Mouse (Mus musculus) MEL (cell line): ENCODE measurements around the gene Fam210b. TPM values are rescaled to one million over a fixed set of nuclear protein-coding genes. Genes with fewer than 3 reads are reported as not detected.

ENCODE experiments used
- DNase-seq: peaks from one replicate; pipeline ENCODE4 v3.0.0; 2011; ENCODE audit warnings: low read depth, low spot score
- H3K27ac ChIP-seq: 2 replicates; pipeline ENCODE4 v1.5.1; 2012; ENCODE audit warnings: low read depth, mild to moderate bottlenecking, control low read depth, low read length, moderate library complexity; ENCODE audit not compliant: control insufficient read depth
- H3K27me3 ChIP-seq, 2 experiments: fragments of 150-350 bp in 1 of 2; sonication (generic) in 1 of 2; 2 replicates each; pipeline ENCODE4 v1.6.1; 2012; ENCODE audit warnings: low read length in 2 of 2, mild to moderate bottlenecking in 2 of 2, improper control_type of control experiment in 1 of 2, moderate library complexity in 1 of 2; ENCODE audit not compliant: insufficient read depth in 2 of 2, control insufficient read depth in 1 of 2
- H3K36me3 ChIP-seq, 2 experiments: 2 replicates each; pipeline ENCODE4 v1.6.1; 2012 to 2014; ENCODE audit warnings: low read length in 2 of 2, improper control_type of control experiment in 1 of 2, inconsistent platforms in 1 of 2, mild to moderate bottlenecking in 1 of 2; ENCODE audit not compliant: insufficient read depth in 2 of 2, control insufficient read depth in 1 of 2
- H3K4me1 ChIP-seq, 2 experiments: fragments of 150-350 bp in 1 of 2; sonication (generic) in 1 of 2; 2 replicates each; pipeline ENCODE4 v1.6.1; 2012; ENCODE audit warnings: low read length in 2 of 2, improper control_type of control experiment in 1 of 2, mild to moderate bottlenecking in 1 of 2; ENCODE audit not compliant: insufficient read depth in 2 of 2, control insufficient read depth in 1 of 2
- H3K4me3 ChIP-seq, 2 experiments: fragments of 150-350 bp in 1 of 2; sonication (generic) in 1 of 2; 2 replicates each; pipeline ENCODE4 v1.5.1; 2012; ENCODE audit warnings: low read depth in 2 of 2, low read length in 2 of 2, mild to moderate bottlenecking in 2 of 2, moderate library complexity in 2 of 2, control low read depth in 1 of 2, improper control_type of control experiment in 1 of 2; ENCODE audit not compliant: control insufficient read depth in 1 of 2, insufficient read depth in 1 of 2
- H3K79me2 ChIP-seq: 2 replicates; pipeline ENCODE4 v1.6.1; 2012; ENCODE audit warnings: mild to moderate bottlenecking, low read length, moderate library complexity; ENCODE audit not compliant: control insufficient read depth, poor library complexity, insufficient read depth
- H3K9ac ChIP-seq: 2 replicates; pipeline ENCODE4 v1.6.1; 2012; ENCODE audit warnings: low read depth, mild to moderate bottlenecking, control low read depth, low read length, moderate library complexity; ENCODE audit not compliant: control insufficient read depth, poor library complexity, severe bottlenecking
- H3K9me3 ChIP-seq: fragments of 150-350 bp; sonication (generic); replicated peaks from 2 replicates; pipeline ENCODE4 v1.6.1; 2012; ENCODE audit warnings: mild to moderate bottlenecking, low read length, improper control_type of control experiment, moderate library complexity; ENCODE audit not compliant: insufficient read depth
- BHLHE40 ChIP-seq: IDR thresholded peaks from 2 replicates; pipeline ENCODE4 v1.6.1; 2012; ENCODE audit warnings: low read depth, mild to moderate bottlenecking, inconsistent platforms, low read length, improper control_type of control experiment, borderline replicate concordance
- CHD2 ChIP-seq: IDR thresholded peaks from 2 replicates; pipeline ENCODE4 v1.6.1; 2011; ENCODE audit warnings: low read length, improper control_type of control experiment
- CTCF ChIP-seq, 3 experiments: IDR thresholded peaks in 2 of 3; conservative IDR thresholded peaks in 1 of 3; 2 replicates each; pipeline ENCODE4 v1.5.1; 2011 to 2012; ENCODE audit warnings: low read length in 3 of 3, low read depth in 2 of 3, mild to moderate bottlenecking in 2 of 3, improper control_type of control experiment in 1 of 3, inconsistent platforms in 1 of 3, mixed read lengths in 1 of 3, moderate library complexity in 1 of 3; ENCODE audit not compliant: control insufficient read depth in 1 of 3, insufficient read depth in 1 of 3, poor library complexity in 1 of 3, severe bottlenecking in 1 of 3
- MAFK ChIP-seq: IDR thresholded peaks from 2 replicates; pipeline ENCODE4 v1.6.1; 2011; ENCODE audit warnings: low read depth, mild to moderate bottlenecking, low read length, improper control_type of control experiment, borderline replicate concordance
- MAX ChIP-seq: IDR thresholded peaks from 2 replicates; pipeline ENCODE4 v1.6.1; 2011; ENCODE audit warnings: low read length, improper control_type of control experiment
- MEF2A ChIP-seq: IDR thresholded peaks from 2 replicates; pipeline ENCODE4 v1.6.1; 2014; ENCODE audit warnings: low read depth, mild to moderate bottlenecking, inconsistent platforms, low read length, improper control_type of control experiment; ENCODE audit not compliant: poor library complexity, insufficient replicate concordance, severe bottlenecking; ENCODE audit errors: extremely low read depth
- MXI1 ChIP-seq: IDR thresholded peaks from 2 replicates; pipeline ENCODE4 v1.6.1; 2011; ENCODE audit warnings: mild to moderate bottlenecking, low read depth, low read length, improper control_type of control experiment
- MYB ChIP-seq: IDR thresholded peaks from 2 replicates; pipeline ENCODE4 v1.6.1; 2011; ENCODE audit warnings: mild to moderate bottlenecking, low read depth, low read length, improper control_type of control experiment
- MYC ChIP-seq: IDR thresholded peaks from 2 replicates; pipeline ENCODE4 v1.6.1; 2011; ENCODE audit warnings: low read depth, mild to moderate bottlenecking, low read length, improper control_type of control experiment, moderate library complexity
- NRF1 ChIP-seq: IDR thresholded peaks from 2 replicates; pipeline ENCODE4 v1.6.1; 2014; ENCODE audit warnings: low read depth, mild to moderate bottlenecking, inconsistent platforms, low read length, improper control_type of control experiment, moderate library complexity; ENCODE audit not compliant: poor library complexity, insufficient read depth, severe bottlenecking
- POLR2A ChIP-seq, 2 experiments: IDR thresholded peaks; 2 replicates each; pipeline ENCODE4 v1.6.1; 2011 to 2012; ENCODE audit warnings: low read length in 2 of 2, mild to moderate bottlenecking in 2 of 2, control low read depth in 1 of 2, improper control_type of control experiment in 1 of 2, low read depth in 1 of 2, moderate library complexity in 1 of 2; ENCODE audit not compliant: control insufficient read depth in 1 of 2, insufficient read depth in 1 of 2, poor library complexity in 1 of 2
- RCOR1 ChIP-seq: IDR thresholded peaks from 2 replicates; pipeline ENCODE4 v1.6.1; 2012; ENCODE audit warnings: low read depth, mild to moderate bottlenecking, inconsistent platforms, low read length, improper control_type of control experiment
- SMC3 ChIP-seq: IDR thresholded peaks from 2 replicates; pipeline ENCODE4 v1.6.1; 2011; ENCODE audit warnings: low read depth, low read length, improper control_type of control experiment
- TAL1 ChIP-seq: IDR thresholded peaks from 2 replicates; pipeline ENCODE4 v1.6.1; 2012; ENCODE audit warnings: mild to moderate bottlenecking, inconsistent platforms, low read length, moderate library complexity, mixed read lengths
- TCF12 ChIP-seq: IDR thresholded peaks from 2 replicates; pipeline ENCODE4 v1.6.1; 2014; ENCODE audit warnings: low read depth, mild to moderate bottlenecking, inconsistent platforms, low read length, improper control_type of control experiment, moderate library complexity
- UBTF ChIP-seq: IDR thresholded peaks from 2 replicates; pipeline ENCODE4 v1.6.1; 2012; ENCODE audit warnings: low read depth, mild to moderate bottlenecking, inconsistent platforms, low read length, improper control_type of control experiment, moderate library complexity, borderline replicate concordance; ENCODE audit not compliant: insufficient read depth
- USF1 ChIP-seq: IDR thresholded peaks from 2 replicates; pipeline ENCODE4 v1.6.1; 2014; ENCODE audit warnings: low read depth, mild to moderate bottlenecking, inconsistent platforms, low read length, improper control_type of control experiment, moderate library complexity
- USF2 ChIP-seq, 2 experiments: IDR thresholded peaks; 2 replicates each; pipeline ENCODE4 v1.6.1; 2011 to 2012; ENCODE audit warnings: improper control_type of control experiment in 2 of 2, low read length in 2 of 2, borderline replicate concordance in 1 of 2, inconsistent platforms in 1 of 2, low read depth in 1 of 2, mild to moderate bottlenecking in 1 of 2; ENCODE audit not compliant: insufficient read depth in 1 of 2
- ZNF384 ChIP-seq: IDR thresholded peaks from 2 replicates; pipeline ENCODE4 v1.6.1; 2012; ENCODE audit warnings: low read depth, mild to moderate bottlenecking, inconsistent platforms, low read length, improper control_type of control experiment
- polyA plus RNA-seq, 2 experiments: library from polyadenylated mRNA; stranded (reverse) in 1 of 2; unstranded in 1 of 2; fragments of >175 nt in 1 of 2; fragments of >200 nt in 1 of 2; gene quantifications; 2 replicates each; pipeline versions ENCODE4 v1.2.1 to v1.2.4; 2012; ENCODE audit warnings: low replicate concordance in 2 of 2, low read depth in 1 of 2; ENCODE audit not compliant: insufficient read length in 2 of 2, insufficient read depth in 1 of 2, missing spikeins in 1 of 2
- total RNA-seq: library from RNA; depleted of rRNA; stranded (reverse); fragments of 300-350 nt; gene quantifications from 2 replicates; pipeline ENCODE4 v1.2.3, GENCODE M21; 2012

The Fam210b gene
- total and polyA plus RNA-seq, 3 experiments, result 3.5 to 11.4 TPM; not detected in 1

DNA sequence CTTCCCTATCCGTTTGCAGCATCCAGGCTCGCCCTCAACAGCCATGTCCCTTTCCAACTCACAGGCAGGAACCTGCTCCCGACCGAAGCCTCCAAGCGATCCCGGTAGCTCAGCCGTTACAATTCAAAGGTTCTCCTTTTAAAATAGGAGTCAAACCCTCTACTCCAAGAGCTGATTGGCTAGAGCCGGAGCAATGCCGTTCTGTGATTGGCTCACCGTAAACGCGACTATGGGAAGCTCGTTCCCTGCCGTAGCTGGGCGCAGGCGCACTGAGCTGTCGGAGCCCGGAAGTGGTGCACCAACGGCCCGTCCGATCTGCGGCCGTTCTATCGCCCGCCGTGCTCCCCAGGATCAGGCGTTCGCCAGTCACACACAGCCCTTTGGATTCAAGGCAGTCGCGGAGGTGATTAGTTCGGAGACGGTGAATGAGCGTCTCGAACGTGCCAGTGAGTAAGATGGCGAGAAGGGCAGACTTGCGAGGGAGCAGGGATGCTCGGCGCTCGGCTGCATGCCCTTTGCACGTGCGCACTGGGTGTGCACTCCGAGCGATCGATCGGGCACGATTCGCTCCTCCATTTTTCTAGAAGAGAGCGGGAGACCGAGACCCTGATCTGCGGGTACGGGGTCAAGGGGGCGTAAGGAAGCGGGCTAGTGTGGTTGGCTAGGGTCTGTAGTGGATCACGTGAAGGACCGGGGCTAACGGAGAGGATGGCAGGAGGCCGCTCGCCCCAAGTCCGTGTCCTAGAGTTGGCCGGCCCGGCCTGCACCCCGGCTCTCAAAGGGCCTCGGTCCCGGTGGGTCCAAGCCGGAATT is 25.3 kb downstream of the Fam210b start, which contains the start of the genes Aurka and Cstf1 (continued):
- TF ChIP-seq UBTF (0 out of 2 replicates have a peak, but pooled peaks have one; percentile 5), MAX (peak; percentile 98), TCF12 (peak; percentile 74), USF2 (IDR thresholded peaks at IDR 0.05; ENCODE audit: borderline replicate concordance in 1 of 2, insufficient read depth in 1 of 2, low read depth in 1 of 2, low read length in 2 of 2) (no peak), MYC (peak; percentile 99), CHD2 (no peak; the same call in 1 of the 2 replicates), NRF1 (peak; percentile 81), USF1 (peak; percentile 86), POLR2A (IDR thresholded peaks at IDR 0.05; ENCODE audit: control insufficient read depth in 1 of 2, insufficient read depth in 1 of 2, low read depth in 1 of 2, low read length in 2 of 2, poor library complexity in 1 of 2) (peak; percentile 66 to 95), MEF2A (0 out of 2 replicates have a peak, but pooled peaks have one; percentile 27), MAFK (no peak), ZNF384 (no peak), BHLHE40 (peak; percentile 99), CTCF (IDR thresholded peaks at IDR 0.05 in 2 of 3, conservative IDR thresholded peaks at IDR 0.05 in 1 of 3; ENCODE audit: control insufficient read depth in 1 of 3, insufficient read depth in 1 of 3, low read depth in 2 of 3, low read length in 3 of 3, poor library complexity in 1 of 3, severe bottlenecking in 1 of 3) (no peak), TAL1 (no peak), MXI1 (peak; percentile 99), SMC3 (no peak), RCOR1 (0 out of 2 replicates have a peak, but pooled peaks have one; percentile 18), MYB (0 out of 2 replicates have a peak, but pooled peaks have one; percentile 41)

GRCm38 (mm10) chr2:172371258-172371657 is 25.9 kb downstream of the Fam210b start:
- H3K4me1 ChIP-seq, result peaks cover 0 to 18% of the 10 kb centered on the region in 2 experiments; a peak in 2 of 4 replicates
- peak; percentile 53 for DNase-seq
- peak overlapping the region; percentile 96 for H3K27ac ChIP-seq
- peaks cover 12 to 26% of the 10 kb centered on the region in 2 experiments for H3K36me3 ChIP-seq
- no peaks in the 10 kb centered on the region for H3K9me3 ChIP-seq
- peak overlapping the region; percentile 86 to 89 for H3K4me3 ChIP-seq
- no peak for TF ChIP-seq UBTF
- no peak for TF ChIP-seq BHLHE40
- peaks cover 69% of the 10 kb centered on the region for H3K79me2 ChIP-seq
- H3K27me3 ChIP-seq, result no peaks in the 10 kb centered on the region
- H3K9ac ChIP-seq, result peak overlapping the region; percentile 95
